Mouse (Mus musculus): ENCODE data around the gene Frmd8.

Frmd8 gene

GRCm38 (mm10) chr19:5849843-5850527 lies 25.1 kb downstream of the Frmd8 start:
- peak; percentile 91 for DNase-seq (ENCODE audit: low read depth, low spot score)

- peak; percentile 29 for DNase-seq (ENCODE audit: low read depth, low spot score)
Observed at GRCm38 (mm10) chr19:5848826-5849672, 26.0 kb downstream of the Frmd8 start.

GRCm38 (mm10) chr19:5848032-5848825 lies 26.8 kb downstream of the Frmd8 start:
- DNase-seq (ENCODE audit: low read depth, low spot score), result peak; percentile 35

GRCm38 (mm10) chr19:5847306-5847796 lies 27.7 kb downstream of the Frmd8 start:
- no peak for DNase-seq (ENCODE audit: low read depth, low spot score)

- peak; percentile 89 for DNase-seq (ENCODE audit: low read depth, low spot score)
Observed at GRCm38 (mm10) chr19:5846557-5847305, 28.3 kb downstream of the Frmd8 start.

GRCm38 (mm10) chr19:5846154-5846553 lies 28.9 kb downstream of the Frmd8 start:
- DNase-seq (ENCODE audit: low read depth, low spot score), result no peak

- DNase-seq (ENCODE audit: low read depth, low spot score), result peak; percentile 98
Observed at GRCm38 (mm10) chr19:5845319-5846135, 29.5 kb downstream of the Frmd8 start.

- DNase-seq (ENCODE audit: low read depth, low spot score), result no peak
Observed at GRCm38 (mm10) chr19:5844831-5845318, 30.2 kb downstream of the Frmd8 start.

- peak; percentile 66 for DNase-seq (ENCODE audit: low read depth, low spot score)
Observed at GRCm38 (mm10) chr19:5843781-5844691, 31.0 kb downstream of the Frmd8 start.

- peak; percentile 71 for DNase-seq (ENCODE audit: low read depth, low spot score)
Observed at GRCm38 (mm10) chr19:5842785-5843730, 32.0 kb downstream of the Frmd8 start.

GRCm38 (mm10) chr19:5841999-5842784 lies 32.9 kb downstream of the Frmd8 start:
- peak; percentile 54 for DNase-seq (ENCODE audit: low read depth, low spot score)

- DNase-seq (ENCODE audit: low read depth, low spot score), result peak; percentile 42
Observed at GRCm38 (mm10) chr19:5841389-5841946, 33.6 kb downstream of the Frmd8 start.

GRCm38 (mm10) chr19:5840890-5841388 lies 34.1 kb downstream of the Frmd8 start:
- no peak for DNase-seq (ENCODE audit: low read depth, low spot score)

- DNase-seq (ENCODE audit: low read depth, low spot score), result no peak
Observed at GRCm38 (mm10) chr19:5840086-5840889, 34.8 kb downstream of the Frmd8 start.

GRCm38 (mm10) chr19:5839317-5840085 lies 35.6 kb downstream of the Frmd8 start:
- no peak for DNase-seq (ENCODE audit: low read depth, low spot score)

All from CD4-positive helper T cell, adult 2 months (primary cell).